Mouse (Mus musculus): ENCODE results near the gene Rundc3a. TPM values are rescaled to one million over a fixed set of nuclear protein-coding genes. Genes with fewer than 3 reads are reported as not detected.

The Rundc3a gene
- polyA plus RNA-seq, 1 experiment from 2014 or later: 1.0 TPM

DNA sequence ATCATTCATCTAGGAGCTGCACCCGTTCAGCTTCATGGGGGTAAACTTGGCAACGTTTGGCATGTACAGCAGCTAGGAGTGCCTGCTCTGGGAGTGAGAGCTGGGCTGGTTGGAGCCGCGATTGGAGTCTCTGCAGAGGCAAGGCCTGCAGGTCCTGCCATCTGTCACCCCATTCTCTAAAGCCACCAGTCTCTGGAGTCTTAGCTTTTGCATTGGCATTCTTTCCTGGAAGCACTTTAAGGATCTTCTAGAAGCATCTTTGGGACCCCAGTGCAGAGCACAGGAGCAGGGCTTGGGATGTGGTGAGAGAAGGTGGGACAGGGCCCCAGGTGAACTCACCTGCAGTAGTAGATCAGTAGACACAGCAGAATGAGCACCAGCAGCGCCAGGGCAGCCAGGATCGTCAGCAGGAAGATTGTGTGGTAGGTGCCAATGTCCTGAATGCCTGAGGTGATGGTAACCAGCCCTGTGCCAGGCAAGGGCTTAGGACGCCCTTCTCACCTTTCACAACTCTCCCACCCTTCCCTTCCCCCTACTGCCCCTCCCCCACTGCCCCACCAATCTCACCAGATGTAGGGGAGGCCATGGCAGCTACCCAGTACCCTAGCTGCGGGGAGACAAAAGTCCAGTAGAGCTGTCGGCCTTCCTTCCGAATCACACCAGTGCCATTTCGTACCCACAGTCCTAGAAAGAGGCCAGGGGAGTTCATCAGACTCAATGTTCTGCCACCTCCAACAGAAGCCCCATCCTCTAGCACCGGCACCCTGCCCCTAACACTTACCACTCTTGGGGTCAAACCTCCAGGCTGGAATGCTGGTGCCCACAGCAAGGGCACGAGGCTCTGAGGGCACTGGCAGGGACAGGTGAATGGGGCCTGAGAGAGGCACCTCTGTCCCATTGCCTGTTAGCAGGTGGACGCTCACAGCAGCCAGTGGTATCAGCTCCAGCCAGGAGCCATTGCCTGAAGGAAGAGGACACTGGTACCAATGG lies 46.2 kb downstream of the Rundc3a start:
- Histone ChIP-seq H3K9ac (ENCODE audit: low read length) (no peak overlapping the region), H3K36me3 (ENCODE audit: control insufficient read depth, insufficient read depth, low read length) (peaks cover 12% of the 10 kb centered on the region), H3K9me3 (ENCODE audit: control insufficient read depth, low read length) (no peaks in the 10 kb centered on the region), H3K27me3 (ENCODE audit: control insufficient read depth, insufficient read depth, low read length) (0 out of 2 replicates have a peak, but pooled peaks cover 4% of the 10 kb centered on the region), H3K4me1 (ENCODE audit: control insufficient read depth, insufficient read depth, low read length) (peaks cover 11% of the 10 kb centered on the region), H3K4me2 (ENCODE audit: low read depth, severe bottlenecking) (no peak overlapping the region), H3K4me3 (ENCODE audit: low read depth, low read length) (no peak overlapping the region), H3K27ac (replicated peaks; ENCODE audit: low read depth, low read length) (no peak overlapping the region)
- no peak for ATAC-seq (ENCODE audit: insufficient number of reproducible peaks, low FRiP score, low TSS enrichment, low read depth)
- WGBS: 73% methylated on average over 14 of the region's 14 CpGs
- DNase-seq (ENCODE audit: low spot score): no peak

DNA sequence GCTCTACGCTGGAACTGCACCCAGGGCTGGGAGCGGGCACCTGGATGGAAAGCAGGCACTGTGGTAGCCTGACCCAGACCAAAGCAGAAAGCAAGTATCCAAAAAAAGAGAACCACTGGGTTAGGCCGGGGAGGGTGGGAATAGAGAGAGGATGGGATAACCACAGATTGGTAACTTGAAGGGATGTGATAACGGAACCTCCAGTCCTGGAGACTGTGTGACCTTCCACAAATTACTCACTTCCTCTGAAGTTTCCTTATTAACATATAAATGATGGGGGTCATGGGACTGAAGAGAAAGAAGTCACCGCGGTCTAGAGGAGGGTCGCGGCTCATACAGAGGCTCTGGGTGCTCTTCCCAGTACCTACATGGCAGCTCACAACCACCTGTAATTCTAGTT lies 47.1 kb downstream of the Rundc3a start:
- Histone ChIP-seq H3K27ac (replicated peaks; ENCODE audit: low read depth, low read length) (no peak overlapping the region), H3K27me3 (ENCODE audit: control insufficient read depth, insufficient read depth, low read length) (0 out of 2 replicates have a peak, but pooled peaks cover 4% of the 10 kb centered on the region), H3K9ac (ENCODE audit: low read length) (no peak overlapping the region), H3K4me1 (ENCODE audit: control insufficient read depth, insufficient read depth, low read length) (peaks cover 17% of the 10 kb centered on the region), H3K36me3 (ENCODE audit: control insufficient read depth, insufficient read depth, low read length) (peaks cover 10% of the 10 kb centered on the region), H3K9me3 (ENCODE audit: control insufficient read depth, low read length) (no peaks in the 10 kb centered on the region), H3K4me3 (ENCODE audit: low read depth, low read length) (no peak overlapping the region), H3K4me2 (ENCODE audit: low read depth, severe bottlenecking) (no peak overlapping the region)
- DNase-seq (ENCODE audit: low spot score) (no peak), ATAC-seq (ENCODE audit: insufficient number of reproducible peaks, low FRiP score, low TSS enrichment, low read depth) (no peak)
- 87% methylated on average over 8 of the region's 8 CpGs for WGBS

DNA sequence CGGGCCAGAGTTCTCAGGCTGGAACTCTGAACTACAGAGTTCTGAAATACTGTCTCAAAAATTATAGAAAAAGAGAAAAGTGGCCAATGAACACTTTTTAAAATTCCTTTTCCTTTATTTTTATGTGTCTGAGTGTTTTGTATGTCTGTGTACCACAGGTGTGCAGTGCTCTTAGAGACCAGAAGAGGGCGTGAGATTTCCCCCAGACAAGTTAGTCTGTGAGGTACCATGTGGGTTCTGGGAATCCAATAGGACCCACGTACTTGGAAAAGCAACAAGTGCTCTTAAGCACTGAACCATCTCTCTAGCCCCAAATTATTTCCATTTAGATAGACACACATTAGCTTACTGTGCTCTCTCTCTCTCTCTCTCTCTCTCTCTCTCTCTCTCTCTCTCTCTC lies 48.2 kb downstream of the Rundc3a start:
- peaks cover 28% of the 10 kb centered on the region for H3K4me1 ChIP-seq (ENCODE audit: control insufficient read depth, insufficient read depth, low read length)
- WGBS: 78% methylated on average over 3 of the region's 3 CpGs
- H3K27ac ChIP-seq (replicated peaks; ENCODE audit: low read depth, low read length): no peak overlapping the region

DNA sequence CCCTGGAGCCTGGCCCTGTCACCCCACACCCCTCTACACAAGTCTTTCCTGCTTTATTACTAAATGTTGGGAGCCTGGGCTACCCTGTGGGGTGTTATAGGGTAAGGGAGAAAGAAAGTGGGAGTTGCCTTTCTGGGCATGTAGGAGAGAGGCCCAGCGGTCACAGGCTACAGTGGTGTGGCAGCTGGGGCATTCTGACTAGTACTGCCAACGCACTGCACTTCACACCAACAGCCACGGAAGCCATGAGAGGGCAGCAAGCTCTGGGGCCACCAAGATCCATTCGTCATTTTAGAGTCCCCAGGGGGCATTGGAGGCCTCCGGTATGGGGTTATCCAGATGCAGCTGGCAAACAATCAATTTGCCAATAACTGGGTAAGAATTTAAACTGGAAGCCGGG lies 48.9 kb downstream of the Rundc3a start:
- WGBS: 94% methylated on average over 6 of the region's 6 CpGs
- peaks cover 4% of the 10 kb centered on the region; the same call in 1 of the 2 replicates for H3K36me3 ChIP-seq (ENCODE audit: control insufficient read depth, insufficient read depth, low read length)
- no peak overlapping the region for H3K27ac ChIP-seq (replicated peaks; ENCODE audit: low read depth, low read length)
- H3K27me3 ChIP-seq (ENCODE audit: control insufficient read depth, insufficient read depth, low read length): 0 out of 2 replicates have a peak, but pooled peaks cover 4% of the 10 kb centered on the region
- ATAC-seq (ENCODE audit: insufficient number of reproducible peaks, low FRiP score, low TSS enrichment, low read depth) (no peak), DNase-seq (ENCODE audit: low spot score) (no peak)
- no peak overlapping the region for H3K4me3 ChIP-seq (ENCODE audit: low read depth, low read length)
- H3K4me2 ChIP-seq (ENCODE audit: low read depth, severe bottlenecking): no peak overlapping the region
- peaks cover 29% of the 10 kb centered on the region for H3K4me1 ChIP-seq (ENCODE audit: control insufficient read depth, insufficient read depth, low read length)
- no peak overlapping the region for H3K9ac ChIP-seq (ENCODE audit: low read length)
- H3K9me3 ChIP-seq (ENCODE audit: control insufficient read depth, low read length): no peaks in the 10 kb centered on the region

More for the DNA sequence above, 48.2 kb downstream of the Rundc3a start:
- Histone ChIP-seq H3K4me2 (ENCODE audit: low read depth, severe bottlenecking) (no peak overlapping the region), H3K9ac (ENCODE audit: low read length) (no peak overlapping the region), H3K9me3 (ENCODE audit: control insufficient read depth, low read length) (no peaks in the 10 kb centered on the region), H3K27me3 (ENCODE audit: control insufficient read depth, insufficient read depth, low read length) (0 out of 2 replicates have a peak, but pooled peaks cover 4% of the 10 kb centered on the region), H3K4me3 (ENCODE audit: low read depth, low read length) (no peak overlapping the region), H3K36me3 (ENCODE audit: control insufficient read depth, insufficient read depth, low read length) (peaks cover 4% of the 10 kb centered on the region; the same call in 1 of the 2 replicates)
- DNase-seq (ENCODE audit: low spot score): no peak
- ATAC-seq (ENCODE audit: insufficient number of reproducible peaks, low FRiP score, low TSS enrichment, low read depth): no peak

- no peaks in the 10 kb centered on the region for H3K9me3 ChIP-seq (ENCODE audit: control insufficient read depth, low read length)
- H3K4me2 ChIP-seq (ENCODE audit: low read depth, severe bottlenecking): no peak overlapping the region
- no peak for ATAC-seq (ENCODE audit: insufficient number of reproducible peaks, low FRiP score, low TSS enrichment, low read depth)
- H3K9ac ChIP-seq (ENCODE audit: low read length): no peak overlapping the region
- 0 out of 2 replicates have a peak, but pooled peaks cover 5% of the 10 kb centered on the region for H3K27me3 ChIP-seq (ENCODE audit: control insufficient read depth, insufficient read depth, low read length)
- WGBS: 56% methylated on average over 12 of the region's 12 CpGs
- DNase-seq (ENCODE audit: low spot score): no peak
- H3K4me3 ChIP-seq (ENCODE audit: low read depth, low read length): no peak overlapping the region
- H3K27ac ChIP-seq (replicated peaks; ENCODE audit: low read depth, low read length): no peak overlapping the region
- peaks cover 22% of the 10 kb centered on the region for H3K4me1 ChIP-seq (ENCODE audit: control insufficient read depth, insufficient read depth, low read length)
- H3K36me3 ChIP-seq (ENCODE audit: control insufficient read depth, insufficient read depth, low read length): peaks cover 4% of the 10 kb centered on the region; the same call in 1 of the 2 replicates
Measured at GRCm38 (mm10) chr11:102443740-102444139, 50.5 kb downstream of the Rundc3a start.

DNA sequence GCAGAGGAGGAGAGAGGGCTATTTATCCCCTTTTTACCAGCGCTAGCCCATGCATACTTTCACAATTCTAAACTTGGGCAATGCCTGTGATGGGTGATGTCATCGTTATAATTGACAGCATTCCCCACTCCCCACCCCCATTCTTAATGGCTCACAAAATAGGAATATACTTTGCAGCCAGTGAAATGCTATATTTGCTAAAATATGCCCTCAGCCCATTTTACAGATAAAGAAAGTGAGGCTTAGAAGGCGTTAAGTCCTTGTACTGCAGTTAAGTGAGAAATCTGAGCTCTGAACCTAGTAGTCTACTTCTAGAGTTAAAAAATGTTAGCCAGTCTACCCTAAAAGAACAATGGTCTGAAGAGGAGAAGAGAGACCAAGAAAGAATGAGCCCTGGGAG lies 51.1 kb downstream of the Rundc3a start:
- Histone ChIP-seq H3K27me3 (ENCODE audit: control insufficient read depth, insufficient read depth, low read length) (0 out of 2 replicates have a peak, but pooled peaks cover 5% of the 10 kb centered on the region), H3K4me3 (ENCODE audit: low read depth, low read length) (no peak overlapping the region), H3K4me1 (ENCODE audit: control insufficient read depth, insufficient read depth, low read length) (peaks cover 22% of the 10 kb centered on the region), H3K27ac (replicated peaks; ENCODE audit: low read depth, low read length) (no peak overlapping the region), H3K9ac (ENCODE audit: low read length) (no peak overlapping the region), H3K4me2 (ENCODE audit: low read depth, severe bottlenecking) (no peak overlapping the region), H3K9me3 (ENCODE audit: control insufficient read depth, low read length) (no peaks in the 10 kb centered on the region), H3K36me3 (ENCODE audit: control insufficient read depth, insufficient read depth, low read length) (peaks cover 4% of the 10 kb centered on the region; the same call in 1 of the 2 replicates)
- WGBS: 68% methylated on average over 3 of the region's 3 CpGs
- ATAC-seq (ENCODE audit: insufficient number of reproducible peaks, low FRiP score, low TSS enrichment, low read depth) (no peak), DNase-seq (ENCODE audit: low spot score) (no peak)

- no peak overlapping the region for H3K4me3 ChIP-seq (ENCODE audit: low read depth, low read length)
- H3K4me1 ChIP-seq (ENCODE audit: control insufficient read depth, insufficient read depth, low read length): peaks cover 22% of the 10 kb centered on the region
- no peaks in the 10 kb centered on the region for H3K9me3 ChIP-seq (ENCODE audit: control insufficient read depth, low read length)
- 0 out of 2 replicates have a peak, but pooled peaks cover 5% of the 10 kb centered on the region for H3K27me3 ChIP-seq (ENCODE audit: control insufficient read depth, insufficient read depth, low read length)
- no peak overlapping the region for H3K27ac ChIP-seq (replicated peaks; ENCODE audit: low read depth, low read length)
- no peak overlapping the region; the same call in 1 of the 2 replicates for H3K4me2 ChIP-seq (ENCODE audit: low read depth, severe bottlenecking)
- H3K9ac ChIP-seq (ENCODE audit: low read length): peak overlapping the region; percentile 7; the same call in 1 of the 2 replicates
- ATAC-seq (ENCODE audit: insufficient number of reproducible peaks, low FRiP score, low TSS enrichment, low read depth) (no peak), DNase-seq (ENCODE audit: low spot score) (no peak)
- peaks cover 4% of the 10 kb centered on the region; the same call in 1 of the 2 replicates for H3K36me3 ChIP-seq (ENCODE audit: control insufficient read depth, insufficient read depth, low read length)
- WGBS: 12% methylated on average over 6 of the region's 6 CpGs
Measured at GRCm38 (mm10) chr11:102444781-102445180, 51.6 kb downstream of the Rundc3a start.

GRCm38 (mm10) chr11:102445264-102445890 lies 52.2 kb downstream of the Rundc3a start:
- H3K9ac ChIP-seq (ENCODE audit: low read length): no peak overlapping the region
- no peaks in the 10 kb centered on the region for H3K9me3 ChIP-seq (ENCODE audit: control insufficient read depth, low read length)
- H3K27ac ChIP-seq (replicated peaks; ENCODE audit: low read depth, low read length): no peak overlapping the region
- peaks cover 4% of the 10 kb centered on the region; the same call in 1 of the 2 replicates for H3K36me3 ChIP-seq (ENCODE audit: control insufficient read depth, insufficient read depth, low read length)
- H3K4me3 ChIP-seq (ENCODE audit: low read depth, low read length): no peak overlapping the region
- DNase-seq (ENCODE audit: low spot score) (no peak), ATAC-seq (ENCODE audit: insufficient number of reproducible peaks, low FRiP score, low TSS enrichment, low read depth) (0 out of 2 replicates have a peak, but pooled peaks have one; percentile 15)
- peaks cover 22% of the 10 kb centered on the region for H3K4me1 ChIP-seq (ENCODE audit: control insufficient read depth, insufficient read depth, low read length)
- 11% methylated on average over 10 of the region's 10 CpGs for WGBS
- H3K4me2 ChIP-seq (ENCODE audit: low read depth, severe bottlenecking): peak overlapping the region; percentile 55
- H3K27me3 ChIP-seq (ENCODE audit: control insufficient read depth, insufficient read depth, low read length): 0 out of 2 replicates have a peak, but pooled peaks cover 5% of the 10 kb centered on the region

Data from limb, embryonic 11.5 days (tissue).